Mouse (Mus musculus): ENCODE measurements around the gene Galnt4. TPM values are rescaled to one million over a fixed set of nuclear protein-coding genes. Genes with fewer than 3 reads are reported as not detected.

Gene Galnt4
- 1 to 10 TPM; 1.3 to 1.4 TPM for total RNA-seq (2021)
- long read RNA-seq, experiment 1, full-length matches to known transcripts: 3 of 3 reads
- long read RNA-seq, experiment 1, partial matches to known transcripts: 0 of 3 reads
- long read RNA-seq, experiment 1, other reads (novel, unspliced or antisense): 0 of 3 reads
- long read RNA-seq, experiment 2, full-length matches to known transcripts: 2 of 2 reads
- long read RNA-seq, experiment 2, partial matches to known transcripts: 0 of 2 reads
- long read RNA-seq, experiment 2, other reads (novel, unspliced or antisense): 0 of 2 reads

- Histone ChIP-seq H3K27ac (peak within 1 kb of the TSS; percentile 94), H3K4me3 (peak within 1 kb of the TSS; percentile 98)
- intact Hi-C loops (cut with DNase I): loop anchor here (5.0 kb wide), 2 partner anchors 44 to 196 kb away; partner anchors contain the start of gene Atp2b1
- peak; percentile 66 for TF ChIP-seq CTCF (IDR thresholded peaks at IDR 0.05)
- peak; percentile 79 for DNase-seq
Observed at GRCm38 (mm10) chr10:99107964-99108363, at the start of gene Galnt4. Gene Galnt4 (plus strand): TSS chr10:99108159.

- no peak for DNase-seq
- no peak for TF ChIP-seq CTCF (IDR thresholded peaks at IDR 0.05)
- intact Hi-C loops (cut with DNase I): no loop called here
- no peak overlapping the region for H3K27ac ChIP-seq
- no peak overlapping the region for H3K4me3 ChIP-seq
Observed at GRCm38 (mm10) chr10:99060588-99060987, 47.4 kb upstream of the Galnt4 start.

DNA sequence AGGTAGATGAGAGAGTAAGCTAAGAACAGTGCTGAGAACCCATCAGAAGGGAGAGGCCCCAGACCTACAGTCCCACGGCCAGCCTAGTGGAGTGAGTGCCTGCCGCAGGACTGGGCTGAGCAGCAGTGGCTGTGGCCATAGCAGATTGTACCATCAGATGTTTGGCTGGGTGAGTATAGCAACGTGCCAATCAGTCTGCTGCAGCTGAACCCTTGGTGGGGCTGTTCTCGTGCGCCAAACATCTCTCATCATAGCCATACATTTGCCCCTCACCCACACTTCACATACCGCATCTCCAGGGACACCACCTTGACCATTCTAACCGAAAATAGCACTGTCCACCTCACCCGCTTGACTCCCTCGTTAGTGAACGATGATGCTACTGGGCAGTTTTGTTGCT lies 46.5 kb upstream of the Galnt4 start:
- Histone ChIP-seq H3K27ac (no peak overlapping the region), H3K4me3 (no peak overlapping the region)
- intact Hi-C loops (cut with DNase I): no loop called here
- DNase-seq: no peak
- no peak for TF ChIP-seq CTCF (IDR thresholded peaks at IDR 0.05)

DNA sequence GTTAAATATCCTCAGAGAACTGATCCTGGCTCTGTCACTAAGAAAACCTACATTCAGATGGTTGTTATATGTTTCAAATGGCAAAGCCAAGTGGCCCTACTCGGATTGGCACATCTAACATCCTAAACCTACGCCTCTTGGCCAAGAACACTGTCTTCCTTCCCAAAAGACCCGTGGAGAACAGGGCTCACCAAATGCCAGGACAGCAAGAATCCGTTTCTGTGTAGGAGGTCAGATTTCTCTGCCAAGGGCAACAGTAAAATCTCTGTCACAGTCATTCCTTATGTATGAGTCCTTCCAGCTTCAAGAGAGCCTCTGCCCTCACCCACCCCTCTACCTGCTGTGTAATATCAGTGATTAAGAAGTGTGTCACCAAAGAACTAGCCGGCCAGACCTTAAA lies 45.4 kb upstream of the Galnt4 start:
- intact Hi-C loops (cut with DNase I): no loop called here
- DNase-seq: no peak
- Histone ChIP-seq H3K4me3 (peak overlapping the region; percentile 40), H3K27ac (no peak overlapping the region)
- no peak for TF ChIP-seq CTCF (IDR thresholded peaks at IDR 0.05)

DNA sequence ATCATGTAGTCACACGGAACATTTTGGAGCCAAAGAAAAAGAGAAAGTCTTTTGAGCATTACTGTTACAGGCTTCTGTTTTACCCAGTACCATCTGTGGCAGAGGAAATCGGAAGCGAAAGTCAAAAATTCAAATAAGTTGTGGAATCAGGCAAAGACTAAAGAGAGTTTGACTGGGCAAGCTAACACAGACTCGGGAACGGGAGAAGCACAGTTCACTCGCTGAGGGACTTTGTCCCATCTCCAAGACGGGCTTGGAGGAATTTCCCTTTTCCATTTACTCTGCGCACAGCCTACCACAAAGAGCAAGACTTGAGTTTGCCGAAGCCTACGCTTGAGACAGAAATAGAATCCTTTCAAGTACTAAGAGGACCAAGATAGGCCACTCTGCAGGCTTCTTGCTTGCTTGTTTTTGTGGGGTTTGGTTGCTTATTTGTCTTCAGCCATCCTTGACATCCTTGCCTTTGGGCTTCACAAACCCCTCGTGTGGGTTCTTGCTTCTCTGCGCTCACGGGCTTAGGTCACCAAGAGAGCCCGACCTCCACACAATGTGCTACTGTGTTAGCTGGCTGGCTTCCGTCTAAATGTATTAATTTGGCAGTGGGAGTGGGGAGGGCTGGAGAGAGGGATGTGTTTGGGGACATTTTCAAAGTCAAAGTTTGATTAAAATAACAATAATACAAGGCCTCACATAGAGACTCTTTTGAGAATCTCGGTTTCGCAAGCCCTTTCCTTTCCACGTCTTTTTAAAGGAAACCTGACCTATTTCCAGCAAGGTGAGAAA lies 31.7 kb upstream of the Galnt4 start:
- no peak overlapping the region for H3K4me3 ChIP-seq
- no peak overlapping the region for H3K27ac ChIP-seq
- DNase-seq: no peak
- TF ChIP-seq CTCF (IDR thresholded peaks at IDR 0.05): no peak
- intact Hi-C loops (cut with DNase I): no loop called here

GRCm38 (mm10) chr10:99078621-99079020 lies 29.3 kb upstream of the Galnt4 start:
- no peak overlapping the region for H3K27ac ChIP-seq
- TF ChIP-seq CTCF (IDR thresholded peaks at IDR 0.05): no peak
- H3K4me3 ChIP-seq: no peak overlapping the region
- intact Hi-C loops (cut with DNase I): no loop called here
- no peak for DNase-seq

GRCm38 (mm10) chr10:99081569-99081990 lies 26.4 kb upstream of the Galnt4 start:
- intact Hi-C loops (cut with DNase I): no loop called here
- Histone ChIP-seq H3K4me3 (no peak overlapping the region), H3K27ac (no peak overlapping the region)
- TF ChIP-seq CTCF (IDR thresholded peaks at IDR 0.05): no peak
- DNase-seq: no peak

DNA sequence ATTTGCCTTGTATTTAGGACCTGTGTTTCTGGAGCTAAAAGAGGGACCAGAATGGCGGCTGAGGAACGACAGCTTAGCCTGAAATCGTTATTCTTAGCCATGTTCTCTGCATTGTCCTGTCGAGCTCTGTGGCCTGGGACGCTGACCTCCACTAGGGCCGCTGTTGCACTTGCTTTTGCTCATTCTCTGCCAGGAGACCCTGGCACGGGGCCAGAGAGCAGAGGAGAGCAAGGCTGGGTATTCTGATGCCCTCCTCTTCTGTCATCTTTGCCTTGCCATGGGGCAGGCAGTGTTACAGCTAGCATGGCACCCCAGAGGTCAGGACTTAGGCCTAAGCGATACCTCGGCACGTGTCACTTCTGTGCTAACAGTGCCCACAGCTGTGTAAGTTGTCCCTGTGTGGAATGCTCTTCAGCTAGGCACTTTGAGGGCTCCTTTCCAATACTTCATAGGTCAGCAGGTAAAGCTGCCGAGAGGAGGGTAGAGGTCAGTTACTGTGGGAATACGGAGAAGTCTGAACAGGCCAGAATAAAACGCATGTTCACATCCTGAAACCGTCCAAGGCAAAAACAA lies 24.4 kb upstream of the Galnt4 start:
- no peak overlapping the region for H3K4me3 ChIP-seq
- no peak for TF ChIP-seq CTCF (IDR thresholded peaks at IDR 0.05)
- intact Hi-C loops (cut with DNase I): loop anchor here (2.0 kb wide), 1 partner anchor 1371 kb away; no protein-coding TSS in a partner anchor
- peak; percentile 50 for DNase-seq
- H3K27ac ChIP-seq: no peak overlapping the region

DNA sequence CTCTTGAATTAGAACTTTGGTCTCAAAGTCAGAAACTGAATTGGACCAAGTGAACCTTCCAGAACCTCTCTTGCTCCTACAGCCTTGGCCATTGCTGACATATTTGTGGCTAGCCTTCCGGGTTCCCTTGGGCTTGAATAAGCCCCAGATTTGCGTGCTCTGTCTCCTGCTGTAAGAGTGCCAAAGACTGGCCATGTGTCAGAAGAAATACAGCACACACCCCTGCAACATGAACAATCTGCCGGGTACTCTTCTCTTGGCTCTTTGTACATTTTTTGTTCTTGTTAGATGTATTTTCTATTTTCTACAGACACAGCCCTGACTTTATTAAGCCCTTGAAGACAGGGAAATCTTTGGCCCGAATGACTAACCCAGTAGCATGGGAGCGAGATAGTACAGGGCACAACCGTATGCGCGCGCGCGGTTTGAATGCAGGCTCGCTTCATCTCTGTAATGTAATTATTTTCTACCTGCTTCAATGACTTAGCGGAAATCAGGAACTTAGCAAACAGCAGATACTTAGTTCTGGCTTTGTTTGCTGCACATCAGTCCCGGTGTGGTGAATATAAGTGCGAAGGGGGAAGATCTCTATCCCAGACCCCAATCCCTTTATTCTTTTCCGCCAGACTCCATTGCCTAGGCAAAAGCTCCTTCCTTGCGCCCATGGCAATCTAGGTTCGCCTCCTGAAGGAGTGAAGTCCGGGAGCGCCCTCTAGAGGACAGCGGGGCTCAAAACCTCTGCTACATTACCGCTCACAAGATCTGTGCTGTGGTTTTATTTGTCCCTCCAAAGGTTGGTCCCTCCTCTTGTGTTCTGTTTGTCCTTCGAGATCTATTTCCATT lies 23.3 kb upstream of the Galnt4 start:
- peak; percentile 90 for DNase-seq
- intact Hi-C loops (cut with DNase I): loop anchor here (1.0 to 2.0 kb wide), 2 partner anchors 590 to 1372 kb away; no protein-coding TSS in a partner anchor
- TF ChIP-seq CTCF (IDR thresholded peaks at IDR 0.05): peak; percentile 92
- H3K4me3 ChIP-seq: no peak overlapping the region
- H3K27ac ChIP-seq: no peak overlapping the region

DNA sequence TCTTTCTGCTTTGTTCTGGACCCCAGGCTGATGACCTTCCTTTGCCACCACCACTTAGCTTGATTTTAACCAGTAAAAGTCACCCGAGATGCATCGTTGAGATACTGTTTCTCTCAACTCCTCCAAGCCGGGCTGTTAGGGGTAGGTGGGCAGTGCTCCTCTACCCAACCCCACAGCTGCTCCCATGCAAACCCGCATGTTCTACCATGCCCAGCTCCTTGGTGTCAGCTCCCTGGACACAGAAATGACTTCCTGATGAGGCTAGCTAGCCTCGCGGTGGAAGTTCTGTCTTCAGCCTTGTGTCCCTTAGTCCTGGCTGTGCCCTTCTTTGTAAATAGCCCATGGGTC lies 22.7 kb upstream of the Galnt4 start:
- intact Hi-C loops (cut with DNase I): loop anchor here (1.0 to 2.0 kb wide), 2 partner anchors 591 to 1372 kb away; no protein-coding TSS in a partner anchor
- no peak for DNase-seq
- H3K4me3 ChIP-seq: no peak overlapping the region
- H3K27ac ChIP-seq: no peak overlapping the region
- no peak for TF ChIP-seq CTCF (IDR thresholded peaks at IDR 0.05)

DNA sequence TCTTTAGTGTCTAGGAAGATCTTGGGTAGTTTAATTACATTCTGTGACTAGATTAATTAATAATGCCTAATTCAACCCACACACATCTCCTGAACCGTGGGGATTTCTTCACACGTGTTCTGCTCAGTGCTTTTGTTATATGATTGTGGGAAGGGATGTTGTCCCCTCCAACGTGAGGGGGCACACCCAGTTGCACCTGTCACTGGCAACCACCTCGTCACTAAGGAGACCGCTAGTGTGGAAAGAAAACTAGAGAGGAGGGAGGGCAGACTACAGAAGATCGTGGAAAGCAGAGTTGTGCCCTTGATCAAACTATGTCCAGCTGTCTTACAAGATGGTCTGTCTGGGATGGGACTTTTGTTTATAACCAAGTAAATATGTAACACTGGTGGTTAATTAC lies 21.9 kb upstream of the Galnt4 start:
- no peak for DNase-seq
- no peak overlapping the region for H3K4me3 ChIP-seq
- no peak overlapping the region for H3K27ac ChIP-seq
- no peak for TF ChIP-seq CTCF (IDR thresholded peaks at IDR 0.05)
- intact Hi-C loops (cut with DNase I): no loop called here

- intact Hi-C loops (cut with DNase I): no loop called here
Observed at GRCm38 (mm10) chr10:99089906-99090305, 18.1 kb upstream of the Galnt4 start.

More at GRCm38 (mm10) chr10:99089906-99090305, 18.1 kb upstream of the Galnt4 start:
- no peak for TF ChIP-seq CTCF (IDR thresholded peaks at IDR 0.05)
- Histone ChIP-seq H3K4me3 (no peak overlapping the region), H3K27ac (no peak overlapping the region)
- DNase-seq: no peak

Measured in gastrocnemius, adult 2 months (tissue).